Mouse (Mus musculus) stomach, embryonic 16.5 days (tissue): ENCODE measurements around the gene Nr2f2. TPM values are rescaled to one million over a fixed set of nuclear protein-coding genes. Genes with fewer than 3 reads are reported as not detected.

Experiments
- ATAC-seq: fragments of 200-750 bp; cut with Nextera tagmentation; 2 replicates; pipeline ENCODE4 v1.8.0; 2017; ENCODE audit warnings: moderate number of reproducible peaks, moderate TSS enrichment; ENCODE audit not compliant: insufficient read depth, low FRiP score
- H3K27ac ChIP-seq: fragments of 300-500 bp; sonication (generic); 2 replicates; pipeline ENCODE4 v1.5.1; 2014; ENCODE audit warnings: low read length
- H3K27me3 ChIP-seq: fragments of 300-500 bp; sonication (generic); 2 replicates; pipeline ENCODE4 v1.6.1; 2014; ENCODE audit warnings: low read length, control low read depth, mixed read lengths; ENCODE audit not compliant: control insufficient read depth, insufficient read depth
- H3K36me3 ChIP-seq: fragments of 300-500 bp; sonication (generic); 2 replicates; pipeline ENCODE4 v1.6.1; 2014; ENCODE audit warnings: low read length; ENCODE audit not compliant: control insufficient read depth, insufficient read depth
- H3K4me1 ChIP-seq: fragments of 300-500 bp; sonication (generic); 2 replicates; pipeline ENCODE4 v1.6.1; 2014; ENCODE audit warnings: low read length, control low read depth, mixed read lengths; ENCODE audit not compliant: control insufficient read depth, insufficient read depth
- H3K4me2 ChIP-seq: fragments of 300-500 bp; sonication (generic); 2 replicates; pipeline ENCODE4 v1.6.1; 2014; ENCODE audit warnings: low read depth, low read length, mixed read lengths
- H3K4me3 ChIP-seq: fragments of 300-500 bp; sonication (generic); replicated peaks from 2 replicates; pipeline ENCODE4 v1.5.1; 2014; ENCODE audit warnings: mild to moderate bottlenecking, low read length
- H3K9ac ChIP-seq: fragments of 300-500 bp; sonication (generic); 2 replicates; pipeline ENCODE4 v1.6.1; 2014; ENCODE audit warnings: low read length
- H3K9me3 ChIP-seq: fragments of 300-500 bp; sonication (generic); replicated peaks from 2 replicates; pipeline ENCODE4 v1.6.1; 2016; ENCODE audit warnings: low read length, control low read depth; ENCODE audit not compliant: control insufficient read depth
- WGBS: fragments of 180-500 bp; shearing (Covaris S2); extraction: QIAGEN DNeasy Blood & Tissue Kit; methylation state at CpG from one replicate; pipeline ENCODE4 v1.1.7; 2014; 5-methylcytosine and 5-hydroxymethylcytosine counted together
- polyA plus RNA-seq: library from polyadenylated mRNA; unstranded; fragments of >200 nt; fragmentation: Nextera tagmentation; extraction: Ambion mirVana; gene quantifications from 2 replicates; pipeline ENCODE4 v1.2.1, GENCODE M21; 2015

The Nr2f2 gene
- polyA plus RNA-seq, 1 experiment from 2014 or later, result 64.6 TPM

DNA sequence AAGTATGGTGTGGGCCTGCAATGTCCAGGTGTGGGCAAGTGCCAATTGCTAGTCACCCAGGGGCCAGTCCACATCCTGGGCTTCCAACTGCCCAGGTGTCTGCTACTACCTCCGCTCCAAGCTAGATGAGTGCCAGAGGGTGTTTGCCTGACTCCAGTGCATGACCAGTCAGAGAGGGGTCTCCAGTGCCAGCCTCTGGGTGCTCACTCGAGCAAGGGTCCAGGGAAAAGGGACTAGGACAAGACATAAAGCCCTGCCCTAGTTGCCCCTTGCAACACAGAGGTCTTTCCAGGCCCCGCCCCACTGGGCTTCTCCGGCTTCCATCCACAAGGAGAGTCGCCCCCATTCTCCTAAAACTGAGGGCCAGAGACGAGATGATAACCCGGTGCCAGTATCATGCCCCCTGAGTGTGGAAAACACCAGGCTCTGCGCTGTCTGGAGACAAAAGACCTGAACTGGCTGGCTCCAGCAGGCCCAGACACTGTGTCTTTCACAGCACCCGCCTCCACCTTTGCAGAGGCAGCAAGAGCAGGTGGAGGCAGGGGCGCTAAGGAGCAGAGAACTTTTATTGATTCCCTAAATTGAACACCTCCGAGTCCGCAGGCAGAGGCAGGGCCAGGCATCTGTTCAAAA, 26.4 kb downstream of the Nr2f2 start:
- no peaks in the 10 kb centered on the region for H3K9me3 ChIP-seq
- H3K4me1 ChIP-seq, result peaks cover 12% of the 10 kb centered on the region; the same call in 1 of the 2 replicates
- no peak overlapping the region for H3K4me2 ChIP-seq
- WGBS, result 57% methylated on average over 12 of the region's 12 CpGs
- ATAC-seq, result no peak
- H3K4me3 ChIP-seq, result no peak overlapping the region
- peaks cover 3% of the 10 kb centered on the region for H3K27me3 ChIP-seq
- no peak overlapping the region for H3K27ac ChIP-seq
- H3K36me3 ChIP-seq, result no peaks in the 10 kb centered on the region
- no peak overlapping the region; the same call in 1 of the 2 replicates for H3K9ac ChIP-seq

GRCm38 (mm10) chr7:70338265-70338640, 28.3 kb downstream of the Nr2f2 start:
- H3K36me3 ChIP-seq, result no peaks in the 10 kb centered on the region
- ATAC-seq, result no peak
- H3K4me1 ChIP-seq, result peaks cover 6% of the 10 kb centered on the region; the same call in 1 of the 2 replicates
- peak overlapping the region; percentile 35; the same call in 1 of the 2 replicates for H3K27ac ChIP-seq
- peak overlapping the region; percentile 58 for H3K4me2 ChIP-seq
- H3K9me3 ChIP-seq, result no peaks in the 10 kb centered on the region
- H3K27me3 ChIP-seq, result peaks cover 5% of the 10 kb centered on the region; the same call in 1 of the 2 replicates
- peak overlapping the region; percentile 43 for H3K4me3 ChIP-seq
- H3K9ac ChIP-seq, result peak overlapping the region; percentile 73
- whole genome bisulfite sequencing, result 32% methylated on average over 7 of the region's 7 CpGs

GRCm38 (mm10) chr7:70337581-70338264, 28.8 kb downstream of the Nr2f2 start:
- Histone ChIP-seq H3K27me3 (peaks cover 6% of the 10 kb centered on the region; the same call in 1 of the 2 replicates), H3K9me3 (no peaks in the 10 kb centered on the region), H3K9ac (peak overlapping the region; percentile 73), H3K4me1 (peaks cover 6% of the 10 kb centered on the region; the same call in 1 of the 2 replicates), H3K4me2 (peak overlapping the region; percentile 58), H3K4me3 (peak overlapping the region; percentile 43), H3K36me3 (no peaks in the 10 kb centered on the region), H3K27ac (peak overlapping the region; percentile 61)
- peak; percentile 45 for ATAC-seq
- WGBS, result 9% methylated on average over 37 of the region's 37 CpGs

GRCm38 (mm10) chr7:70336571-70337240, 29.8 kb downstream of the Nr2f2 start:
- peak overlapping the region; percentile 43 for H3K4me3 ChIP-seq
- H3K9ac ChIP-seq, result peak overlapping the region; percentile 8; the same call in 1 of the 2 replicates
- 48% methylated on average over 13 of the region's 13 CpGs for WGBS
- H3K9me3 ChIP-seq, result no peaks in the 10 kb centered on the region
- ATAC-seq, result no peak
- peaks cover 11% of the 10 kb centered on the region; the same call in 1 of the 2 replicates for H3K4me1 ChIP-seq
- peaks cover 15% of the 10 kb centered on the region; the same call in 1 of the 2 replicates for H3K27me3 ChIP-seq
- peak overlapping the region; percentile 61; the same call in 1 of the 2 replicates for H3K27ac ChIP-seq
- H3K36me3 ChIP-seq, result no peaks in the 10 kb centered on the region
- H3K4me2 ChIP-seq, result peak overlapping the region; percentile 58

- no peak for ATAC-seq
- Histone ChIP-seq H3K4me3 (peak overlapping the region; percentile 43), H3K27me3 (peaks cover 15% of the 10 kb centered on the region; the same call in 1 of the 2 replicates), H3K4me2 (peak overlapping the region; percentile 58), H3K4me1 (peaks cover 11% of the 10 kb centered on the region; the same call in 1 of the 2 replicates), H3K9me3 (no peaks in the 10 kb centered on the region), H3K36me3 (no peaks in the 10 kb centered on the region), H3K9ac (peak overlapping the region; percentile 8; the same call in 1 of the 2 replicates), H3K27ac (no peak overlapping the region)
- WGBS, result 83% methylated on average over 3 of the region's 3 CpGs
These were observed 30.4 kb downstream of the Nr2f2 start for GRCm38 (mm10) chr7:70336126-70336525.

GRCm38 (mm10) chr7:70335411-70335810, 31.1 kb downstream of the Nr2f2 start:
- Histone ChIP-seq H3K4me1 (peaks cover 15% of the 10 kb centered on the region; the same call in 1 of the 2 replicates), H3K27ac (peak overlapping the region; percentile 12; the same call in 1 of the 2 replicates), H3K36me3 (no peaks in the 10 kb centered on the region), H3K9ac (0 out of 2 replicates have a peak overlapping the region, but pooled peaks have one; percentile 31), H3K27me3 (peaks cover 15% of the 10 kb centered on the region; the same call in 1 of the 2 replicates), H3K4me2 (peak overlapping the region; percentile 58; the same call in 1 of the 2 replicates), H3K4me3 (0 out of 2 replicates have a peak overlapping the region, but pooled peaks have one; percentile 7), H3K9me3 (no peaks in the 10 kb centered on the region)
- no peak for ATAC-seq
- WGBS, result 31% methylated on average over 7 of the region's 7 CpGs

DNA sequence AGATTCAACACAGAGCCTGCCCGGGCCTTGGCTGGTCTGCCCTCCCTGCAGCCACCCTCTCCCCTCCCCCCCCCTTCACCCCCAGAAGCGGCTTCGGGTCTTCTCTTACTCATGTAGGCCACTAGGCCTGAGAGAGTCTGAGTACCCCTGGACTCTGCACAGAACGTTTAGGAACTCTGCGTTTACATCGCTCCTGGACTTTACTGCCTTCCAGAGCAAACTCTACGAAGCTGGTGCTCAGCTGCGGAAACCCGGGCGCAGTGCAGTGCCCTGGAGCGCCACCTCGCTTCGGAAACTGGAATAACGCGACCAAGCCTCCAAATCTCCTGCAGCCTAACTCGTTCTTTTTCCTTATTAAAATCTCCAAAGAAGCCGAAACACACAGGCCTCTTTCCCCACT, 31.7 kb downstream of the Nr2f2 start:
- H3K9me3 ChIP-seq, result no peaks in the 10 kb centered on the region
- H3K27me3 ChIP-seq, result peaks cover 15% of the 10 kb centered on the region; the same call in 1 of the 2 replicates
- peaks cover 15% of the 10 kb centered on the region; the same call in 1 of the 2 replicates for H3K4me1 ChIP-seq
- ATAC-seq, result peak; percentile 52
- peak overlapping the region; percentile 47; the same call in 1 of the 2 replicates for H3K27ac ChIP-seq
- H3K36me3 ChIP-seq, result no peaks in the 10 kb centered on the region
- peak overlapping the region; percentile 69 for H3K9ac ChIP-seq
- 2% methylated on average over 17 of the region's 17 CpGs for WGBS
- peak overlapping the region; percentile 58 for H3K4me2 ChIP-seq
- peak overlapping the region; percentile 39 for H3K4me3 ChIP-seq

- no peak overlapping the region for H3K27ac ChIP-seq
- no peaks in the 10 kb centered on the region for H3K36me3 ChIP-seq
- no peak overlapping the region for H3K9ac ChIP-seq
- ATAC-seq, result no peak
- peak overlapping the region; percentile 58; the same call in 1 of the 2 replicates for H3K4me2 ChIP-seq
- peaks cover 20% of the 10 kb centered on the region for H3K27me3 ChIP-seq
- 51% methylated on average over 11 of the region's 11 CpGs for WGBS
- H3K9me3 ChIP-seq, result no peaks in the 10 kb centered on the region
- H3K4me1 ChIP-seq, result peaks cover 15% of the 10 kb centered on the region; the same call in 1 of the 2 replicates
- H3K4me3 ChIP-seq, result no peak overlapping the region
These were observed 32.7 kb downstream of the Nr2f2 start for GRCm38 (mm10) chr7:70333851-70334250.
